Mouse (Mus musculus): ENCODE results near the gene Atg2a. TPM values are rescaled to one million over a fixed set of nuclear protein-coding genes. Genes with fewer than 3 reads are reported as not detected.
"Not testable (repeated sequence)": the region's sequence is repeated elsewhere in the genome, so short reads cannot be mapped to it uniquely, and the experiment has no call there.

The Atg2a gene
- polyA plus RNA-seq, 1 experiment from 2014 or later: 7.1 TPM

- Histone ChIP-seq H3K4me2 (peak overlapping the region; percentile 20), H3K27ac (peak overlapping the region; percentile 95), H3K9me3 (replicated peaks) (no peaks in the 10 kb centered on the region), H3K4me1 (peaks cover 92% of the 10 kb centered on the region), H3K9ac (peak overlapping the region; percentile 36; the same call in 1 of the 2 replicates), H3K27me3 (replicated peaks) (no peaks in the 10 kb centered on the region), H3K4me3 (no peak overlapping the region), H3K36me3 (peaks cover 41% of the 10 kb centered on the region)
- WGBS (ENCODE audit: insufficient replicate concordance): 57% methylated on average over 5 of the region's 5 CpGs
- ATAC-seq: no peak
Observed at GRCm38 (mm10) chr19:6302114-6302513, 60.6 kb downstream of the Atg2a start.

GRCm38 (mm10) chr19:6302522-6302921, 61.1 kb downstream of the Atg2a start:
- H3K4me2 ChIP-seq: peak overlapping the region; percentile 20
- peaks cover 92% of the 10 kb centered on the region for H3K4me1 ChIP-seq

DNA sequence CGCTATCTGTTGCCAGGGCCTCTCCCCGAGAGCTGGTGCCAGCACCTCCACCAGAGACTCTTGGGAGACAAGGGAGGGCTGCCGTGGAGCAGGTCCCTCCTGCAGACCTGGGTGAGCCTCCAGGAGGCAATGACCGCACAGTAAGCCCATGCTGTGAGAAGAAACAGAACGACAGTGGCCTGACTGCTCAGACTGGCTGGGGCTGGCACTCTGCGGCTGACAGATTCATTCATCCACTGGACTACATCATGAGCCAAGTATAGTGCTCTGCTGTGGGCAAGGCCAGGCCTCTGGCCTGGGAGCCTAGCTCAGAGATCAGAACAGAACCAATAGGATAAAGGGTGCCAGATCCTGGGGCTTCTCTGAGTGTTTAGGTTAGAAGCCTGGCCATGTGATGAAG, 62.4 kb downstream of the Atg2a start:
- peak overlapping the region; percentile 95 for H3K27ac ChIP-seq
- peaks cover 24% of the 10 kb centered on the region for H3K36me3 ChIP-seq
- H3K4me1 ChIP-seq: peaks cover 91% of the 10 kb centered on the region
- H3K4me2 ChIP-seq: no peak overlapping the region
- no peak overlapping the region for H3K4me3 ChIP-seq
- H3K27me3 ChIP-seq (replicated peaks): no peaks in the 10 kb centered on the region
- no peaks in the 10 kb centered on the region for H3K9me3 ChIP-seq (replicated peaks)
- 68% methylated on average over 6 of the region's 6 CpGs for WGBS (ENCODE audit: insufficient replicate concordance)
- no peak for ATAC-seq
- H3K9ac ChIP-seq: 0 out of 2 replicates have a peak overlapping the region, but pooled peaks have one; percentile 34

More at GRCm38 (mm10) chr19:6302522-6302921, 61.1 kb downstream of the Atg2a start:
- no peak overlapping the region for H3K4me3 ChIP-seq
- H3K9ac ChIP-seq: peak overlapping the region; percentile 36
- peak overlapping the region; percentile 95 for H3K27ac ChIP-seq
- H3K9me3 ChIP-seq (replicated peaks): no peaks in the 10 kb centered on the region
- no peaks in the 10 kb centered on the region for H3K27me3 ChIP-seq (replicated peaks)
- WGBS (ENCODE audit: insufficient replicate concordance): 10% methylated on average over 4 of the region's 4 CpGs
- H3K36me3 ChIP-seq: peaks cover 37% of the 10 kb centered on the region
- ATAC-seq: no peak

DNA sequence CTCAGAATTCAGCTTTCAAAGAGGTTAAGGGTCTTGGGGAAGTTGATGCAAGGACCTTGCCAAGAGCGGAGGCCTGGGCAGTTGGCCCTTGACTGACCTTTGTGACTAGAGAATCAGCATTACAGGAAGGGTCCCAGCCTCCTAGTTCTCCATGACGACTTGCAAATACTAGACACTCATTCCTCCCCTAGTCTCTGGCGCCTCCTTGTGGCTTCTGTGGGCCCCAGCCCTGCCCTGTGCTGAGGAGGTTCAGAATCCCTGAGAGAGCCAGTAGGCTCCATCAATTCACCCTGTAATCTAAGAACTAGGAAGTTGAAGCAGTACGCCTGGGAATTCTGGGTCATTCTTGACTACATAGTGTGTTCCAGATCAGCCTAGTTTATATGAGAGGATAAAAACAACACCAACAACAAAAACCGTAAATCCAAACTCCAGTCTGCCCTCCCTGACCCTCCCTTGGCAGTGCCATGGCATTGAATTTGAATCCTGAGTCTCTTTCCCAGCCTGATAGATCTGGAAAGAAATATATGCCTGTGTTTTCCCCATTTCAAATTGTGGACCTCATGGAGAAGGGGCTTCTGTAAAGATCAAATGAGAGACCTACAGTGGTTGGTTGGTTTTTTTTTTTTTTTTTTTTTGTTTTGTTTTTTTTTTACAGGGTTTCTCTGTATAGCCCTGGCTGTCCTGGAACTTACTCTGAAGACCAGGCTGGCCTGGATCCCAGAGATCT, 63.5 kb downstream of the Atg2a start:
- H3K4me1 ChIP-seq: peaks cover 80% of the 10 kb centered on the region
- H3K9ac ChIP-seq: no peak overlapping the region
- peak overlapping the region; percentile 85; the same call in 1 of the 2 replicates for H3K27ac ChIP-seq
- H3K27me3 ChIP-seq (replicated peaks): no peaks in the 10 kb centered on the region
- no peak overlapping the region for H3K4me3 ChIP-seq
- no peak overlapping the region for H3K4me2 ChIP-seq
- ATAC-seq: peak; percentile 31; the same call in 1 of the 2 replicates
- H3K9me3 ChIP-seq (replicated peaks): no peaks in the 10 kb centered on the region
- 22% methylated on average over 5 of the region's 5 CpGs for WGBS (ENCODE audit: insufficient replicate concordance)
- peaks cover 13% of the 10 kb centered on the region; the same call in 1 of the 2 replicates for H3K36me3 ChIP-seq

DNA sequence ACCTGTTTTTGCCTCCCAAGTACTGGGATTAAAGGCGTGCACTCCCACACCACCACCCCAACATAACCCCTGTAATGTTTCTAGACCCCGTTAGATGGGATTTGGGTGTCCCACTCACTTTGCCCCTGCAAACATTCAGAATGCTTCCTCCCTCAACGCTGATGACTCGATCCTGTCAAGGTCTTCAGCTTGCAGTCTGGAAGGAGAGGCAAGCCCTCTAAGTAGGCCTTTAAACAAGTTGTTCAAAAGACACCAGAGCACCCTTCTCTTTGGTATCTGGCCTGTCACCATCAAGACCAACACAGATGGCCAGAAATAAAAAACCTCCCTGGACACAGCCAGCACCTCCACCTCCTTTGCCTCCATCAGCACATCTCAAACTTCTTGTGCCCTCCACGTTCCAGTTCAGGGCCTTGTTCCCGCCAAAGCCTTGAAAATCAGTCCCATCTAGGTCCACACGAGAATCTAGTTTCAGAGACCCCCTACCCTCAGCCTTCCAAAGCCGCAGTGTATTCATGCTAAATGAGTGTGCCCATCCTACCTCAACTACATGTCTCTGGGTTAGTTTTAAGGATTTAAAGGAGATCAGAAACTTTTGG, 64.1 kb downstream of the Atg2a start:
- 53% methylated on average over 8 of the region's 8 CpGs for WGBS (ENCODE audit: insufficient replicate concordance)
- peak overlapping the region; percentile 80 for H3K4me3 ChIP-seq
- H3K4me2 ChIP-seq: peak overlapping the region; percentile 99

DNA sequence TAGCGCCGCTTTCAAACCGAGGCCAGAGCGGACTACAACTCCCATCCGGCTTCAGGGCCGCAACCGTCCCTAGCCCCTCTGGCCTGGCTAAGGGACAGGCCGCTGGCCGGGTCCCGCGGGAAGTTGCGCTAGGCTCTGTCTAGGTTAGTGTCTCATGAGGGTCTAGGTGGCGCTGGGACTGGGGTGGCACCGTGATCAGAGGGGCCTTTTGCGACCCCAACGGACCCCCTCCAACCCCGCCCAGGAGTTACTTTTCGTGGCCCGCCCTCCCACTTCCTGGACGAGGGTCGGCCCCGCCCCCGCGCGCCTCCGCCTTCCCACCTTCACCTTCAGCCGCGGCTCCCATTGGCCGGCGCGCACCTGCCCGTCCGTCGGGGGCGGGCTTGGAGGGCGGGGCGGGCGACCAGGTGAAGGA, 64.7 kb downstream of the Atg2a start, which contains the start of gene Cdc42bpg:
Gene Cdc42bpg, plus strand, starts transcription at position 320 of the 415 bp plus-strand sequence.
- H3K4me1 ChIP-seq: peaks cover 68% of the 10 kb centered on the region
- H3K36me3 ChIP-seq: peaks cover 15% of the 10 kb centered on the region; the same call in 1 of the 2 replicates
- H3K9me3 ChIP-seq (replicated peaks): no peaks in the 10 kb centered on the region
- WGBS (ENCODE audit: insufficient replicate concordance): 1% methylated on average over 38 of the region's 38 CpGs
- H3K27me3 ChIP-seq (replicated peaks): no peaks in the 10 kb centered on the region
- H3K4me3 ChIP-seq: peak within 1 kb of the TSS; percentile 80
- peak within 1 kb of the TSS; percentile 85 for H3K27ac ChIP-seq
- peak within 1 kb of the TSS; percentile 99 for H3K4me2 ChIP-seq
- ATAC-seq: peak; percentile 84
- H3K9ac ChIP-seq: peak within 1 kb of the TSS; percentile 88

More for the DNA sequence above, 64.1 kb downstream of the Atg2a start:
- no peaks in the 10 kb centered on the region for H3K27me3 ChIP-seq (replicated peaks)
- no peaks in the 10 kb centered on the region for H3K9me3 ChIP-seq (replicated peaks)
- H3K36me3 ChIP-seq: peaks cover 10% of the 10 kb centered on the region; the same call in 1 of the 2 replicates
- peak overlapping the region; percentile 88 for H3K9ac ChIP-seq
- peaks cover 73% of the 10 kb centered on the region for H3K4me1 ChIP-seq
- ATAC-seq: no peak
- H3K27ac ChIP-seq: peak overlapping the region; percentile 85

DNA sequence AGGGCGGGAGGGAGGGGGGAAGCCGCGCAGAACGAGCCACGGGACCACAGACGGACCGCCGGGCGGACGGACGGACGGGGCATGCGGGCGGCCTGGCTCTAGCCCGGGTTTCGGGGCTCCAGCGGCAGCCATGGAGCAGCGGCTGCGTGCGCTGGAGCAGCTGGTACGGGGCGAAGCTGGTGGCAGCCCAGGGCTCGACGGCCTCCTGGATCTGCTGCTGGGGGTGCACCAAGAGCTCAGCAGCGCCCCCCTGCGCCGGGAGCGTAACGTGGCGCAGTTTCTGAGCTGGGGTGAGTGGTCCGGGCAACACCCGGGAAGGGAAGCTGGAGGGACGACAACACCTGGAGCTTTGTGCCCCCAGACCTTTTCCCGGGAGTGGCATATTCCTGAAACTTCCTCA, 65.1 kb downstream of the Atg2a start:
- Histone ChIP-seq H3K27me3 (replicated peaks) (no peaks in the 10 kb centered on the region), H3K4me2 (peak overlapping the region; percentile 99), H3K9me3 (replicated peaks) (no peaks in the 10 kb centered on the region), H3K27ac (peak overlapping the region; percentile 85), H3K9ac (peak overlapping the region; percentile 88), H3K4me3 (peak overlapping the region; percentile 80), H3K4me1 (peaks cover 63% of the 10 kb centered on the region), H3K36me3 (peaks cover 15% of the 10 kb centered on the region; the same call in 1 of the 2 replicates)
- under 1% methylated on average over 34 of the region's 34 CpGs for WGBS (ENCODE audit: insufficient replicate concordance)
- ATAC-seq: peak; percentile 61

GRCm38 (mm10) chr19:6307733-6308531, 66.5 kb downstream of the Atg2a start:
- Histone ChIP-seq H3K4me1 (peaks cover 50% of the 10 kb centered on the region), H3K9ac (no peak overlapping the region), H3K4me3 (no peak overlapping the region), H3K4me2 (peak overlapping the region; percentile 99), H3K9me3 (replicated peaks) (no peaks in the 10 kb centered on the region), H3K27ac (no peak overlapping the region), H3K36me3 (peaks cover 17% of the 10 kb centered on the region; the same call in 1 of the 2 replicates), H3K27me3 (replicated peaks) (no peaks in the 10 kb centered on the region)
- 70% methylated on average over 9 of the region's 9 CpGs for WGBS (ENCODE audit: insufficient replicate concordance)
- ATAC-seq: no peak

- H3K9me3 ChIP-seq (replicated peaks): no peaks in the 10 kb centered on the region
- H3K4me1 ChIP-seq: peaks cover 30% of the 10 kb centered on the region
- no peak overlapping the region for H3K9ac ChIP-seq
- H3K36me3 ChIP-seq: peaks cover 38% of the 10 kb centered on the region
- no peaks in the 10 kb centered on the region for H3K27me3 ChIP-seq (replicated peaks)
- no peak overlapping the region for H3K4me3 ChIP-seq
- no peak overlapping the region for H3K4me2 ChIP-seq
- no peak overlapping the region for H3K27ac ChIP-seq
- ATAC-seq: no peak
- 79% methylated on average over 5 of the region's 5 CpGs for WGBS (ENCODE audit: insufficient replicate concordance)
Observed at GRCm38 (mm10) chr19:6310181-6310580, 68.7 kb downstream of the Atg2a start.

- Histone ChIP-seq H3K36me3 (peaks cover 54% of the 10 kb centered on the region), H3K4me1 (peaks cover 19% of the 10 kb centered on the region)
- 82% methylated on average over 3 of the region's 3 CpGs for WGBS (ENCODE audit: insufficient replicate concordance)
- not testable (repeated sequence) for H3K9ac ChIP-seq; H3K27ac ChIP-seq; H3K4me2 ChIP-seq; ATAC-seq; H3K9me3 ChIP-seq (replicated peaks); H3K4me3 ChIP-seq; H3K27me3 ChIP-seq (replicated peaks)
Observed at GRCm38 (mm10) chr19:6311783-6312182, 70.3 kb downstream of the Atg2a start.
